Mouse (Mus musculus): ENCODE data around the gene Arhgef10l. TPM values are rescaled to one million over a fixed set of nuclear protein-coding genes. Genes with fewer than 3 reads are reported as not detected.

The Arhgef10l gene
- polyA plus RNA-seq, 1 experiment from 2014 or later: 34.1 TPM

- H3K27me3 ChIP-seq: no peaks in the 10 kb centered on the region
- ChIA-PET CTCF (no interaction called here), POLR2A (interaction anchor here (0.5 kb wide), 1 partner anchor 172 kb away, joined by 3 read pairs; no protein-coding TSS in a partner anchor)
- ATAC-seq: no peak
- no peak for DNase-seq (ENCODE audit: low read depth, low spot score)
- in situ Hi-C loops (cut with MboI; ENCODE audit: low pct_unique_long_range_greater_than_20kb): no loop called here
- TF ChIP-seq CTCF (IDR thresholded peaks at IDR 0.05): no peak
Observed at GRCm38 (mm10) chr4:140531024-140531423, 134.8 kb downstream of the Arhgef10l start.

- TF ChIP-seq CTCF (IDR thresholded peaks at IDR 0.05): no peak
- in situ Hi-C loops (cut with MboI; ENCODE audit: low pct_unique_long_range_greater_than_20kb): no loop called here
- DNase-seq (ENCODE audit: low read depth, low spot score) (no peak), ATAC-seq (no peak)
- ChIA-PET CTCF (interaction anchor here (1.1 kb wide), 1 partner anchor 9 kb away, joined by 3 read pairs; no protein-coding TSS in a partner anchor), POLR2A (no interaction called here)
- no peaks in the 10 kb centered on the region for H3K27me3 ChIP-seq
Observed at GRCm38 (mm10) chr4:140529735-140530134, 136.1 kb downstream of the Arhgef10l start.

GRCm38 (mm10) chr4:140528443-140528842 is 137.4 kb downstream of the Arhgef10l start:
- ATAC-seq: no peak
- POLR2A ChIA-PET: no interaction called here
- no peak for TF ChIP-seq CTCF (IDR thresholded peaks at IDR 0.05)
- DNase-seq (ENCODE audit: low read depth, low spot score): no peak
- in situ Hi-C loops (cut with MboI; ENCODE audit: low pct_unique_long_range_greater_than_20kb): no loop called here
- no peaks in the 10 kb centered on the region for H3K27me3 ChIP-seq
- CTCF ChIA-PET: no interaction called here

- ATAC-seq (no peak), DNase-seq (ENCODE audit: low read depth, low spot score) (no peak)
- in situ Hi-C loops (cut with MboI; ENCODE audit: low pct_unique_long_range_greater_than_20kb): no loop called here
- POLR2A ChIA-PET: no interaction called here
- TF ChIP-seq CTCF (IDR thresholded peaks at IDR 0.05): no peak
- no peaks in the 10 kb centered on the region for H3K27me3 ChIP-seq
- CTCF ChIA-PET: no interaction called here
Observed at GRCm38 (mm10) chr4:140525674-140526177, 140.1 kb downstream of the Arhgef10l start.

- ChIA-PET CTCF (no interaction called here), POLR2A (no interaction called here)
- DNase-seq (ENCODE audit: low read depth, low spot score) (no peak), ATAC-seq (no peak)
- no peaks in the 10 kb centered on the region for H3K27me3 ChIP-seq
- no peak for TF ChIP-seq CTCF (IDR thresholded peaks at IDR 0.05)
- in situ Hi-C loops (cut with MboI; ENCODE audit: low pct_unique_long_range_greater_than_20kb): no loop called here
Observed at GRCm38 (mm10) chr4:140524927-140525326, 140.9 kb downstream of the Arhgef10l start.

GRCm38 (mm10) chr4:140522873-140523272 is 142.9 kb downstream of the Arhgef10l start:
- ChIA-PET POLR2A (no interaction called here), CTCF (no interaction called here)
- DNase-seq (ENCODE audit: low read depth, low spot score) (no peak), ATAC-seq (no peak)
- H3K27me3 ChIP-seq: no peaks in the 10 kb centered on the region
- TF ChIP-seq CTCF (IDR thresholded peaks at IDR 0.05): no peak
- in situ Hi-C loops (cut with MboI; ENCODE audit: low pct_unique_long_range_greater_than_20kb): no loop called here

GRCm38 (mm10) chr4:140520719-140521118 is 145.1 kb downstream of the Arhgef10l start:
- DNase-seq (ENCODE audit: low read depth, low spot score) (no peak), ATAC-seq (no peak)
- CTCF ChIA-PET: no interaction called here
- no peaks in the 10 kb centered on the region for H3K27me3 ChIP-seq
- in situ Hi-C loops (cut with MboI; ENCODE audit: low pct_unique_long_range_greater_than_20kb): no loop called here
- no peak for TF ChIP-seq CTCF (IDR thresholded peaks at IDR 0.05)
- POLR2A ChIA-PET: no interaction called here

- DNase-seq (ENCODE audit: low read depth, low spot score): no peak
- in situ Hi-C loops (cut with MboI; ENCODE audit: low pct_unique_long_range_greater_than_20kb): no loop called here
- CTCF ChIA-PET: no interaction called here
- no peak for ATAC-seq
- no peaks in the 10 kb centered on the region for H3K27me3 ChIP-seq
- POLR2A ChIA-PET: no interaction called here
- no peak for TF ChIP-seq CTCF (IDR thresholded peaks at IDR 0.05)
Observed at GRCm38 (mm10) chr4:140513797-140514196, 152.0 kb downstream of the Arhgef10l start.

- no peak for DNase-seq (ENCODE audit: low read depth, low spot score)
- no peak for ATAC-seq
- in situ Hi-C loops (cut with MboI; ENCODE audit: low pct_unique_long_range_greater_than_20kb): no loop called here
- ChIA-PET CTCF (no interaction called here), POLR2A (no interaction called here)
- H3K27me3 ChIP-seq: no peaks in the 10 kb centered on the region
- no peak for TF ChIP-seq CTCF (IDR thresholded peaks at IDR 0.05)
Observed at GRCm38 (mm10) chr4:140509856-140510255, 156.0 kb downstream of the Arhgef10l start.

- ATAC-seq: no peak
- in situ Hi-C loops (cut with MboI; ENCODE audit: low pct_unique_long_range_greater_than_20kb): no loop called here
- no peak for TF ChIP-seq CTCF (IDR thresholded peaks at IDR 0.05)
- ChIA-PET POLR2A (no interaction called here), CTCF (no interaction called here)
- no peaks in the 10 kb centered on the region for H3K27me3 ChIP-seq
- no peak for DNase-seq (ENCODE audit: low read depth, low spot score)
Observed at GRCm38 (mm10) chr4:140507172-140507714, 158.6 kb downstream of the Arhgef10l start.

GRCm38 (mm10) chr4:140505608-140506002 is 160.2 kb downstream of the Arhgef10l start:
- POLR2A ChIA-PET: no interaction called here
- in situ Hi-C loops (cut with MboI; ENCODE audit: low pct_unique_long_range_greater_than_20kb): no loop called here
- ATAC-seq (no peak), DNase-seq (ENCODE audit: low read depth, low spot score) (no peak)
- CTCF ChIA-PET: interaction anchor here (1.2 kb wide), 1 partner anchor 13 kb away, joined by 3 read pairs; no protein-coding TSS in a partner anchor
- no peaks in the 10 kb centered on the region for H3K27me3 ChIP-seq
- no peak for TF ChIP-seq CTCF (IDR thresholded peaks at IDR 0.05)
